Mouse (Mus musculus) kidney, postnatal 0 days (tissue): ENCODE measurements around the gene Msl1. TPM values are rescaled to one million over a fixed set of nuclear protein-coding genes. Genes with fewer than 3 reads are reported as not detected.

Source experiments
- ATAC-seq: fragments of 200-750 bp; cut with Nextera tagmentation; replicated peaks from 2 replicates; pipeline ENCODE4 v1.8.0; 2017; ENCODE audit warnings: low read depth, moderate number of reproducible peaks, moderate TSS enrichment, moderate library complexity; ENCODE audit not compliant: low FRiP score
- DNase-seq: peaks from one replicate; pipeline ENCODE4 v3.0.0-alpha.2; 2016; ENCODE audit warnings: low spot score
- H3K27ac ChIP-seq: fragments of 300-500 bp; sonication (generic); 2 replicates; pipeline ENCODE4 v1.5.1; 2014; ENCODE audit warnings: mild to moderate bottlenecking
- H3K27me3 ChIP-seq: fragments of 300-500 bp; sonication (generic); 2 replicates; pipeline ENCODE4 v1.6.1; 2014; ENCODE audit warnings: low read length, mixed read lengths; ENCODE audit not compliant: insufficient read depth
- H3K36me3 ChIP-seq: fragments of 300-500 bp; sonication (generic); 2 replicates; pipeline ENCODE4 v1.6.1; 2014; ENCODE audit warnings: low read length, mixed read lengths; ENCODE audit not compliant: insufficient read depth
- H3K4me1 ChIP-seq: fragments of 300-500 bp; sonication (generic); replicated peaks from 2 replicates; pipeline ENCODE4 v1.6.1; 2014; ENCODE audit warnings: antibody characterized with exemption, low read length, mixed read lengths; ENCODE audit not compliant: insufficient read depth
- H3K4me2 ChIP-seq: fragments of 300-500 bp; sonication (generic); 2 replicates; pipeline ENCODE4 v1.6.1; 2014; ENCODE audit warnings: mild to moderate bottlenecking, low read length, moderate library complexity, mixed read lengths
- H3K4me3 ChIP-seq: fragments of 300-500 bp; sonication (generic); replicated peaks from 2 replicates; pipeline ENCODE4 v1.5.1; 2014; ENCODE audit warnings: low read depth, low read length
- H3K9ac ChIP-seq: fragments of 300-500 bp; sonication (generic); 2 replicates; pipeline ENCODE4 v1.6.1; 2014; ENCODE audit warnings: low read depth, low read length
- H3K9me3 ChIP-seq: fragments of 300-500 bp; sonication (generic); replicated peaks from 2 replicates; pipeline ENCODE4 v1.6.1; 2016; ENCODE audit warnings: low read length, inconsistent platforms, mixed read lengths
- CTCF ChIP-seq: IDR thresholded peaks from 2 replicates; pipeline ENCODE4 v1.5.1; 2016; ENCODE audit warnings: antibody characterized with exemption, low read depth, mild to moderate bottlenecking, moderate library complexity
- WGBS: fragments of 180-500 bp; shearing (Covaris S2); extraction: QIAGEN DNeasy Blood & Tissue Kit; methylation state at CpG from one replicate; pipeline ENCODE4 v1.1.7; 2014; 5-methylcytosine and 5-hydroxymethylcytosine counted together
- polyA plus RNA-seq: library from polyadenylated mRNA; unstranded; fragments of >200 nt; fragmentation: Nextera tagmentation; extraction: Ambion mirVana; gene quantifications from 2 replicates; pipeline ENCODE4 v1.2.1, GENCODE M21; 2015

The Msl1 gene
- polyA plus RNA-seq, 1 experiment from 2014 or later, result 19.3 TPM

DNA sequence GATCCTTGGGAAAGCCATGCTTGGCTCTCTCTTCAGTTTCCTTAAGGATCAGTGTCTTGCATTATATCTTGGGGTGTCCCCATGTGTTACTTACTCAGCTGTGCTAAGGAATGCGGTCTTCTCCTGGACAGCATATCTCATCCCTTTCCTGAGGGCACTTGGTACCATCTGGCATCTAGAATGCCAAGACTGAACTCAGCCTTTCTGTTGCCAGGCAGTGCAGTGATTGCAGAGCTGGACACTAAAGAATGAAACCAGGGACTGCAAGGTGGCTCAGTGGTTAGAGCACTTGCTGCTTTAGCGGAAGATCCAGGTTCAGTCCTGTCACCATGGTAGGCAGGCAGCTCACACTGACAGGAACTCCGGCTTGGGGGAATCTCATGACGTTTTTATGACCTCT is 34.6 kb downstream of the Msl1 start:
- H3K4me2 ChIP-seq, result no peak overlapping the region
- no peak for ATAC-seq
- H3K36me3 ChIP-seq, result peaks cover 60% of the 10 kb centered on the region
- H3K9me3 ChIP-seq, result no peaks in the 10 kb centered on the region
- DNase-seq, result no peak
- WGBS, result 48% methylated on average over 4 of the region's 4 CpGs
- TF ChIP-seq CTCF, result no peak
- H3K27me3 ChIP-seq, result no peaks in the 10 kb centered on the region
- no peaks in the 10 kb centered on the region for H3K4me1 ChIP-seq
- H3K27ac ChIP-seq, result no peak overlapping the region
- no peak overlapping the region for H3K9ac ChIP-seq
- H3K4me3 ChIP-seq, result no peak overlapping the region

GRCm38 (mm10) chr11:98835296-98835695 is 40.0 kb downstream of the Msl1 start:
- 59% methylated on average over 5 of the region's 5 CpGs for WGBS
- peaks cover 29% of the 10 kb centered on the region for H3K36me3 ChIP-seq
- H3K9ac ChIP-seq, result no peak overlapping the region
- no peaks in the 10 kb centered on the region for H3K9me3 ChIP-seq
- no peak for ATAC-seq
- no peak overlapping the region for H3K4me2 ChIP-seq
- H3K4me3 ChIP-seq, result no peak overlapping the region
- no peak for TF ChIP-seq CTCF
- H3K27me3 ChIP-seq, result no peaks in the 10 kb centered on the region
- DNase-seq, result no peak
- peaks cover 17% of the 10 kb centered on the region for H3K4me1 ChIP-seq
- H3K27ac ChIP-seq, result no peak overlapping the region

- Histone ChIP-seq H3K4me2 (no peak overlapping the region), H3K4me3 (no peak overlapping the region), H3K36me3 (peaks cover 29% of the 10 kb centered on the region), H3K27ac (no peak overlapping the region), H3K4me1 (peaks cover 17% of the 10 kb centered on the region), H3K9me3 (no peaks in the 10 kb centered on the region), H3K27me3 (no peaks in the 10 kb centered on the region), H3K9ac (no peak overlapping the region)
- TF ChIP-seq CTCF, result no peak
- ATAC-seq (no peak), DNase-seq (no peak)
- 54% methylated on average over 3 of the region's 3 CpGs for WGBS
Measured at GRCm38 (mm10) chr11:98835725-98836124, 40.4 kb downstream of the Msl1 start.

DNA sequence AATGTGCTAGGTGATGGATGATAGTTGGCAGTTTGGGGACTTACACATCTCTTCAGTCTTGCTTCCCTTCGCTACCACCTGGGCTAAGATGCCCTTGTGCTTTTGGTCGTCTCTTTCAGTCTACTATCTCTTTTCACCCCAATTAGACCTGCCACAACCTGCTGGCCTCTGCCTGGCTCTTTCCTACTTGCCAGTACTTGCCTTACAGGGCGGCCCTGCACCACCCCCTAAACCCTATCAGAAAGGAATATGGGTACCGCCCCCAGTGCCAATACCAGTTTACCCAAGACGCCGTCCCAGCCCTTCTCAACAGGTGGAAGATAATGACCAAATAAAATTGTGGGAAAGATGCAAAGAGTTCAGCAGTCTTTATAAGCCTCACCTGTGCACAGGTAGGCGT is 40.8 kb downstream of the Msl1 start:
- H3K27ac ChIP-seq, result no peak overlapping the region
- no peak for DNase-seq
- no peak for TF ChIP-seq CTCF
- no peaks in the 10 kb centered on the region for H3K9me3 ChIP-seq
- peaks cover 27% of the 10 kb centered on the region for H3K36me3 ChIP-seq
- peak overlapping the region; percentile 53; the same call in 1 of the 2 replicates for H3K4me3 ChIP-seq
- H3K4me1 ChIP-seq, result peaks cover 17% of the 10 kb centered on the region
- WGBS, result 22% methylated on average over 7 of the region's 7 CpGs
- H3K4me2 ChIP-seq, result peak overlapping the region; percentile 100
- H3K27me3 ChIP-seq, result no peaks in the 10 kb centered on the region
- ATAC-seq, result no peak
- H3K9ac ChIP-seq, result peak overlapping the region; percentile 29; the same call in 1 of the 2 replicates

GRCm38 (mm10) chr11:98836651-98837141 is 41.4 kb downstream of the Msl1 start, which contains the start of gene Rapgefl1:
Rapgefl1 (plus strand) TSS chr11:98836785.
- ATAC-seq, result peak; percentile 83
- H3K36me3 ChIP-seq, result peaks cover 24% of the 10 kb centered on the region
- no peak for TF ChIP-seq CTCF
- DNase-seq, result peak; percentile 85
- no peaks in the 10 kb centered on the region for H3K9me3 ChIP-seq
- peak within 1 kb of the TSS; percentile 55 for H3K9ac ChIP-seq
- peaks cover 17% of the 10 kb centered on the region for H3K4me1 ChIP-seq
- peak within 1 kb of the TSS; percentile 100 for H3K4me2 ChIP-seq
- WGBS, result 2% methylated on average over 43 of the region's 48 CpGs
- no peaks in the 10 kb centered on the region for H3K27me3 ChIP-seq
- peak within 1 kb of the TSS; percentile 53 for H3K4me3 ChIP-seq
- no peak within 1 kb of the TSS for H3K27ac ChIP-seq

- Histone ChIP-seq H3K9ac (peak overlapping the region; percentile 55), H3K4me2 (peak overlapping the region; percentile 100), H3K36me3 (peaks cover 19% of the 10 kb centered on the region), H3K27ac (no peak overlapping the region), H3K27me3 (no peaks in the 10 kb centered on the region), H3K9me3 (no peaks in the 10 kb centered on the region), H3K4me3 (peak overlapping the region; percentile 53), H3K4me1 (peaks cover 17% of the 10 kb centered on the region)
- 0 out of 2 replicates have a peak, but pooled peaks have one; percentile 13 for TF ChIP-seq CTCF
- whole genome bisulfite sequencing, result 3% methylated on average over 21 of the region's 29 CpGs
- DNase-seq, result no peak
- 0 out of 2 replicates have a peak, but pooled peaks have one; percentile 10 for ATAC-seq
Measured at GRCm38 (mm10) chr11:98837231-98837704, 42.0 kb downstream of the Msl1 start.

DNA sequence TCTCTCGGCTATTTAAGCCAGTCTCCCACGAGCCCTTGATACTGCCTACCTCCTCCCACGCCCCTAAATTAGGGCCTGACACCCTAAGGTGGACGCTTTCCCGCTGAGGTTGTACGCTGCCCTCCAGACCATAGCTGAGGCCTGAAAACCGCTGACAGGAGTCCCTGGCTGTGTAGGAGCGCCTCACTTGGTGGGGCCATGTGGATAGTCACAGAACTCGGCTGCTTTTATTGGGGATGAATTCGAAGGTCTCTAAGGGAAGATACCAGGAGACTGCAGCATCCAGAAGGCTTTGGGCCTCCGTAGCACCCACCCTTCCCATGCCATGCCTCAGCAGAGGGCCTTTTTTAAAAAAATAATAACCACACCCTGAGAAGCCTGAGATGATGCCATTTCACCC is 42.6 kb downstream of the Msl1 start:
- peak overlapping the region; percentile 100 for H3K4me2 ChIP-seq
- ATAC-seq (no peak), DNase-seq (no peak)
- peaks cover 17% of the 10 kb centered on the region for H3K4me1 ChIP-seq
- 37% methylated on average over 11 of the region's 11 CpGs for WGBS
- no peak overlapping the region; the same call in 1 of the 2 replicates for H3K4me3 ChIP-seq
- H3K27ac ChIP-seq, result no peak overlapping the region
- TF ChIP-seq CTCF, result no peak
- H3K27me3 ChIP-seq, result no peaks in the 10 kb centered on the region
- no peak overlapping the region for H3K9ac ChIP-seq
- no peaks in the 10 kb centered on the region for H3K9me3 ChIP-seq
- peaks cover 14% of the 10 kb centered on the region for H3K36me3 ChIP-seq
